Mouse (Mus musculus) urinary bladder, postnatal 10 days (tissue): ENCODE measurements at regions not wholly inside any gene's neighbourhood (a gene's known extent, or its start where the extent isn't known, plus 50 kb on each side); places are given as distances from the start of the nearest gene placed in this dataset.

Source experiments
- DNase-seq: peaks from one replicate; pipeline ENCODE4 v3.0.0; 2022; ENCODE audit warnings: low spot score

GRCm38 (mm10) chr2:178597084-178597470 is 166.7 kb downstream of the Cdh26 start:
- no peak for DNase-seq

DNA sequence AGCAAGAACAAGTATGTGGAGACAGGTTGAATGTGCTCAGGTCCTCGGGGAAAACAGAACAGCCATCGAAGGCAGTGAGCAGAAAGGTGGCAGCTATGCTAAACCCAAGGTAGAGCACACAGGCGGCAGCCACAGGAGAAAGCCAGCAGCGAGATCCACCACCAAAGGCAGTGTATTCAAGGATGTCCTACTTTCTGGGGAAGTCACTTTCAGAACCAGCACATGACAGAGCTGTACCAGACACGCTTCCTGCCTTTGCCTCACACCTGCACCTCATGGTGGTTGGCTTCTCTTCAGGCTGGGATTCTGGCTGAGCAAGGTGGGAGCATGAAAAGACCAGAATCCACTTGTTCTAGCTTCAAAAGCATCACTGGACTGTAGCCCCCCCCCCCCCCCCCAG is 168.0 kb downstream of the Cdh26 start:
- DNase-seq, result no peak

- DNase-seq, result no peak
Observed at GRCm38 (mm10) chr2:178598836-178599235, 168.5 kb downstream of the Cdh26 start.

DNA sequence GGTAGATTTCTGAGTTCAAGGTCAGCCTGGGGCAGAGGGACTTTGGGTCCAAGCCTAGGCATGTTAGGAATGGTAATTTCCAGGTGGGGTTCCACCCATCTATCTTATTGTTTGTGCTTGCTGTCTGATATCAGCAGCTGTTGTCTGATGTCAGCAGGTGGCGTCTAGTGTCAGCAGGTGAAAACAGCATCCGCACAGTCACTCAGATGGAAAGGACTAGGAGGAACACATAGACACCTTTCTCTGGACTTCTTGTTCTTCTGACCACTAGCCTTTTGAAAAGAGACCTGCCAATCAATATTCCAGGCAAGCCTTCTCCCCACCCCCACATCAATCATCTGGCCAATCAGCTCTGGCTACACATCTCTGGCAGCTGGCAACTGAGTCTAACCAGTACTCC is 173.1 kb downstream of the Cdh26 start:
- DNase-seq, result no peak

DNA sequence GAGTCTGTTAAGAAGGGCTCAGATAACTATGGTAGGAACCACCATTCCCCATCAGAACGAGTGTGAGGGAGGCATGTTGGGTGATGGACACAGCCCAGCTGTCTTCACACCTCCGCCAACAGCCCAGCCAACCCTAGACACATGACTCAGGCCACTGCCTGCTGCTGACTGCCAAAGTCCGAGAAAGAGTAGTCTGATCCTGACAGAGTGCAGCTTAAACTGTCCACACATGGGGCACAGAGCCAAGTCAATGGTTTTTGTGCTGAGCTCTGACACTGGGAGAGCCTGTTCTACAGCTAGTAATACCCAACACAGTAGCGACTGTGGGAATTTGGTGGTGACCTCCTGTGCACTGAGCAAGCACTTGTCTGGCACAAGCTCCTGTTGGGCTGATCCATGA is 176.4 kb downstream of the Cdh26 start:
- DNase-seq, result no peak

DNA sequence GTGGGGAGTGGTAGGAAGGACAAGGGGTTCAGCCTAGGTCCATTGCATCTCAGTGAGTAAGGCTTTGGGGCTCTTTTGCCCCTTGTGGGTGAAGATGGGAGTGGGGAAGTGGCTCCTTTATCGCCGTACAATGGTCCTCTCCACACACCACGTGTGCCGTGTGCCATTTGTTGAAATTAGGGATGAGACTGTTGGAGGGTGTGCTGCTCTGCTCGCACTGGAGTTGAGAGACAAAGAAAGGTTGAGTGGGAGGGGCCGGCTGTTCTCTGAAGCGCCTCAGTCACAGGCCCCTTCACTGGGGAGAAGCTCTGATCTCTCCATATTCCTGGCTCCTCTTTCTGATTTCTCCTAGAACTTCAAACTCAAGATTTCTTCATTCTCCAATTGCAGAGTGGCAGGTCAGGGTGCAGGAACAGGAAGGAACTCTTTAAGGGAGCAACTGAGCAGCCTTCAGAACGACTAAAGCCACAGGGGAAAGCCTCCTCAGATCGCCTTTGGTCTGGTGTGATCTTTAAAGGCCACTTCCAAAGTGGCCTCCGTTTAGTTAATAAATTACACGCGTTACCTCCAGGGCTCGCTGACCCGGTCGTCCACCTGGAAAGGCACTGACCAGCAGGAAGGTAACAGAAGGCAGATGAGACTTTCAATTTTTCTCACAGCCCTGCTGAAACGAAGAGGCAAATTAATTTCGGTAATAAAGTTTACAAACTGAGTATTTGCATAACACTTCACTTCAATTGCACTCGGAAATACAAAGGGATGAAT is 180.1 kb downstream of the Cdh26 start:
- DNase-seq, result no peak

GRCm38 (mm10) chr2:178614761-178615160 is 184.4 kb downstream of the Cdh26 start:
- DNase-seq, result no peak

- no peak for DNase-seq
Observed at GRCm38 (mm10) chr2:178622801-178623200, 192.5 kb downstream of the Cdh26 start.

DNA sequence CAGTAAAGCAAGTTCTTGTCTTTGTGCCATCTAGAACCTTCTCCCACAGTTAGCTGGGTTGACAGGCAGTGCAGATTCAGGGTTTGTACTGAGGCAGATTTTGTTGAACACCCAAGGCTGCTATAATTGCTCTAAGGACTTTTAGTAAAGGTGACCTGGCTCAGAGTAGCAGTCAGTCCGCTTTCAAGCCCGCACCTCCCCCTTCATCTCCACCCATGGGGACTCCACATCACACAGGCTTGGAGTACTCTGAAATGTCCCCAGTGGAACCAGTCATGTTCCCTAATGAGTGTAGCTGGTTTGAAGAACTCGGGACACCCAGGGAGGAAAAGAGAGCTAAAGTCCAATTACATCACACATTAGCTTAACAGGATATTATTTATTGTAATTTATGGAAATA is 194.1 kb downstream of the Cdh26 start:
- DNase-seq, result no peak

GRCm38 (mm10) chr2:178624907-178625306 is 194.6 kb downstream of the Cdh26 start:
- no peak for DNase-seq

GRCm38 (mm10) chr2:178629756-178630155 is 199.4 kb downstream of the Cdh26 start:
- DNase-seq, result no peak

DNA sequence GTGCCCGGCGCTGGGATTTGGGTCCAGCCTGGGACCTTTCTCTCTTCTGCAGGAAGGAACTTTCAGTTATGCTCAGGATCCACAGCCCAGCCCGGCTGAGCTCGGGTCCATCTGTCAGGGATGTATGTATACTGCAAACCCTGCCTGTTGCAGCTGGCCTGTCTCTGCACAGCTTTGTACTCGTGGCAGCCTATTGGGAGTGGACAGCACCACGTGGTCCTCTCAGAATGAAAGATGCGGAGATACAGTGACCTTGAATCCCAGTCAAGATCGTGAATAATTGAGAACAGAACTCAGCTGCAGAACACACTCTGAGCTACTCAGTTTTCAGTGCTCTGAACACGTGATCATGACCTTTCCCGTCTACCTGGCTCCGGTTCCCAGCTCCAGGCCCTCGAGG is 200.2 kb downstream of the Cdh26 start:
- DNase-seq, result no peak

- DNase-seq, result no peak
Observed at GRCm38 (mm10) chr2:178631336-178631735, 201.0 kb downstream of the Cdh26 start.

GRCm38 (mm10) chr2:178631966-178632365 is 201.6 kb downstream of the Cdh26 start:
- no peak for DNase-seq

DNA sequence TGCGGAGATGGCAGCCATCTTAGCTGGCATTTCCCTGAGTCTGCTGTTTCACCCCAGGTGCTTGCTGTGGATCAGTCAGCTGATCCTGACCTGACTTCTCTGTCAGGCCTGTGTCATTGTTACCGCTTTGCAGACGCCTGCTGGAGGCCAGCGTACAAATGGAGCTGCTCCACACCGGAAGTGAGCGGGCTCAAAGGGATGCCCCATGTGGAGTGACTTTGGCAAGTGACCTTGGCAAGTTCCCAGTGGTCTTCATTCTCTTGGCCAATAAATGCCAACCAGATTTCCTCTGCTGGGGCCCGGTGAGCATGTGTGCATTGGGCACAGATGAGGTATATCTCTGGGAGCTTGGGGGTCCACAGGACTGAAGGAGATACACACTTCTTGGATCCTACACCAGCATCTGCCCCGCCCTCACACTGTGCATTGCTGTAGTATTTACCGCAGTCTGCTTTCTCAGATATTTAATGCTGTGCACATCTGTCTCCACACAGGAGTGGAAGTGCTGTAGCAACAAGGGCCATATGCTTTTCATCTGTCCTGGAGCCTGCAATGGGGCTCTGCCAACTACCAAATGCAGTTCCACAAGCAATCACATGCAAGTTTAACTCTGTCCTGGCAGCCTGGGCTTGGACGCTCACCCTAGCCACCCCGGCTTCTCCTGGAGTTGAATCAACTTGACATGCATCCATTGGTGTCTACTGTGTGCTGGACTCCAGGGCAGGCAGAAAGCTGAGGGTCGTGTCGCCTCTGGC is 202.7 kb downstream of the Cdh26 start:
- no peak for DNase-seq

DNA sequence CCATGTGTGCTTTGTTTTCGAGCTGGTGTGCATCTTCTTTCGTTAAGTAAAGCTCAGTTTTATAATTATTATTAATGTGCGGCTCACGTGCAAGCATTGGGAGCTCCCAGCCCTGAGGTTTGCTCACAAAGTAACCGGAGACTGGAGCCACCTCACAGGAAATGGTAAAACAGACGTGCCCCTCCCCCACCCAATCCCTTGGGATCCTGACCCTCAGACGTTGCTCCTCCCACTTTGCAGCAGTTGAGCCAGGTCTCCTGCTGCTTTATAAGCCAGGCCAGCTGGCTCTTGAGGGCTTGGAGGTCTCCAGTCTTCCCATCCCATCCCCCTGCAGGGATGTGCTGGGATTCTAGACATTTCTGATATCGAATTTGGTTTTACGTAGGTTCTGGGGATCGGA is 203.8 kb downstream of the Cdh26 start:
- DNase-seq, result no peak

DNA sequence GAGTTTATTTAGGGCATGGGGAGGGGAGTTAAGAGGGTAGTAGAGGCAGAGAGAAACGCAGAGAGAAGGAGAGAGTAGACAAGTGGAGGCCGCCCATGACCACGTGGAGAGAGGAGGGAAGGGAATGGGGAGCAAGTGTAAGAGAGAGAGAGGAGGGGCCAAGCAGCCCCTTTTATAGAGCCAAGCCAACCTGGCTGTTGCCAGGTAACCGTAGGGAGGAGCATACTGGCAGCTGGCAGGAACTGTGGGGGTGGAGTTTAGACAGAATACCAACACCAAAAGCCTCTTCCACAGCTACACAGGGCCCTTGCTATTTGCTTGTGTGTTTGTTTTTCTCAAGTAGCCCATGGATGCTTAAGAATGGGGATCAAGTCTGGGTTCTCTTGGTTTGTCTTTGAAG is 205.4 kb downstream of the Cdh26 start:
- DNase-seq, result no peak

DNA sequence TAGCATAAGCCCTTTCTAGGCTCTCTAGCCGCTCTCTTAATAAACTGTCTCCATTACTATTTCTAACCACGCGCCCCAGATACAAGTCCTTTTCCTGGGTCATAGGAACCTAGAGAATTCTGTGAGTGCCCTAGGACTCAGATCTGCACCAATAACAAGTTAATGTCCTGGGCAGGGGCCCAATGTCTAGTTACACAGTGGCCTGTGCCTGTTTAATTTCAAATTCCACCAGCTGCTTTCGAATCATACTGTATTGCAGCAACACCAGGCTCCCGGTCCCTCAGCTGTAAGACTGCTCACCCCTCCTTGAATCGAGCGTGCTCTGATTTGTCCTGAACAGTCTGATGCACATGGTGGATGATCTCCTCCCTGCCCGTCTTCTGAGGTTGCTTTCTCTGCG is 206.6 kb downstream of the Cdh26 start:
- no peak for DNase-seq

DNA sequence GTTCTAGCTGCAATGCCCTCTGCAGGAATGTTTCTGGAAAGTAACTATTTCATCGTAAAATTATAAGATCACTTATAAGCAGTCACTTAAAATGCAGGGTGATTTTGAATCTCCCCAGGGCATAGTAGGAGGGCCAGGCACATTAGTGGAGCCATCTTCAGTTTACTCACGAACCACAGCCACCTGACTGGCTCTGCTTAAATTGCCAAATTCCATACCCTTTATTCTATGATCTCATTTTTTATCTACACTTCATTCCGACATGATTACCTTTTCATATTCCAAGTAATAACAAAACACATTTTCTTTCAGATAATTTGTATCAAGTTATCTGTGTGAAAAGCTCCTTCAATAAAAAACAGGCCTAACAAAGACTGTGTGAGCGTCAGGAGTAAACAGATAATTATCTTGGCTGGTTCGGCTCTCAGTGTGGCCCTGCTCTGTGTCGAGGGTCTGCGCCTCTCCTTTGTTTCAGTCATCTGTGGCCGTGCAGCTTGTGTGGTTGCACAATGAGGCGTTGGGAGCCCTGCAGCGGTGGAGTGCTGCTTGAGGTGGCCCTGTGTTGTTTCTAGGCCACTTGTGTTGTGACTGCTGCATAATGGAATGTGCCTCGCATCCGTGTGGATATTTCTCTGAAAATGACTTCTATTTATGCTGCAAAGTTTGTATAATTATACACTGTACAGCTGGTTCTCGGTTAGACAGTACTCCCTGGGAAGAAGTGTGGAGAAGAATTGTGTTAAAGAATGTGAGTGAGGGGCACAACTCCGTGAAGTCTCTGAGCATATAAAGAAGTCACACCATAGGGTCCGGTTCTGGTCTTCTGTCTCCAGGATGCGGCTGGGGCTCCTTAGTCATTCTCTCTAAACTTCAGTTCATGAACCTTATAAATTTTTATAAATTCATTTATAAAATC is 212.1 kb downstream of the Cdh26 start:
- DNase-seq, result no peak

DNA sequence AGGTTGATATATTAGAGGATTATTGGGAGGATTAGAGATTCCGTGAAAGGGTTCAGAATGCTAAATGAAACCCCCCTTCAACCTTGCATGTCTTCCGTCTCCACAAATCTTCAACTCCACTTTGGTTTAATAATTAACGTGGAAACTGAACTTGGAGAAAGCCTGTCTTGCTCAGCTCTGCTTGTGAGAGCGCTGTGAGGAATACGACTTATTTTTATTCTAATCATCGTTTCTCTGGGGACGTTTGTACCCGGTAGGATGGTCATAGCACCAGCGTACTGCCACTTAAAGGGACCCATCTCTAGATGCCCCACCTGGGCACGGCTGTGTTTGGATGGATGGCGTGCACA is 212.7 kb downstream of the Cdh26 start:
- DNase-seq, result no peak

GRCm38 (mm10) chr2:178643841-178644240 is 213.5 kb downstream of the Cdh26 start:
- no peak for DNase-seq

GRCm38 (mm10) chr2:178660071-178660470 is 229.7 kb downstream of the Cdh26 start:
- DNase-seq, result no peak

- DNase-seq, result no peak
Observed at GRCm38 (mm10) chr2:178662396-178662795, 232.1 kb downstream of the Cdh26 start.
